Mouse (Mus musculus) midbrain, embryonic 11.5 days (tissue): ENCODE measurements around the gene Krtap19-9b. TPM values are rescaled to one million over a fixed set of nuclear protein-coding genes. Genes with fewer than 3 reads are reported as not detected.
A peak's percentile ranks its signal among the peaks of the same experiment; 100 is the strongest.

Experiments
- ATAC-seq: fragments of 200-750 bp; cut with Nextera tagmentation; 2 replicates; pipeline ENCODE4 v1.8.0; 2017; ENCODE audit warnings: moderate TSS enrichment, moderate library complexity; ENCODE audit not compliant: low FRiP score
- DNase-seq: peaks from one replicate; pipeline ENCODE4 v3.0.0; 2015; ENCODE audit warnings: low spot score; ENCODE audit errors: missing footprints
- H3K27ac ChIP-seq: fragments of 300-500 bp; sonication (generic); 2 replicates; pipeline ENCODE4 v1.5.1; 2014; ENCODE audit warnings: low read depth, low read length
- H3K27me3 ChIP-seq: fragments of 300-500 bp; sonication (generic); 2 replicates; pipeline ENCODE4 v1.6.1; 2014; ENCODE audit warnings: mild to moderate bottlenecking, low read length, moderate library complexity, mixed read lengths; ENCODE audit not compliant: control insufficient read depth, insufficient read depth
- H3K36me3 ChIP-seq: fragments of 300-500 bp; sonication (generic); 2 replicates; pipeline ENCODE4 v1.6.1; 2014; ENCODE audit warnings: mild to moderate bottlenecking, low read length, moderate library complexity, mixed read lengths; ENCODE audit not compliant: control insufficient read depth, insufficient read depth
- H3K4me1 ChIP-seq: fragments of 300-500 bp; sonication (generic); 2 replicates; pipeline ENCODE4 v1.6.1; 2014; ENCODE audit warnings: low read length; ENCODE audit not compliant: control insufficient read depth, insufficient read depth
- H3K4me2 ChIP-seq: fragments of 300-500 bp; sonication (generic); 2 replicates; pipeline ENCODE4 v1.6.1; 2014; ENCODE audit warnings: mild to moderate bottlenecking, moderate library complexity
- H3K4me3 ChIP-seq: fragments of 300-500 bp; sonication (generic); 2 replicates; pipeline ENCODE4 v1.5.1; 2014; ENCODE audit warnings: low read depth, low read length
- H3K9ac ChIP-seq: fragments of 300-500 bp; sonication (generic); 2 replicates; pipeline ENCODE4 v1.6.1; 2014; ENCODE audit warnings: low read length
- H3K9me3 ChIP-seq: fragments of 300-500 bp; sonication (generic); 2 replicates; pipeline ENCODE4 v1.6.1; 2016; ENCODE audit warnings: low read length; ENCODE audit not compliant: control insufficient read depth
- WGBS: fragments of 180-500 bp; shearing (Covaris S2); extraction: QIAGEN DNeasy Blood & Tissue Kit; methylation state at CpG from one replicate; pipeline ENCODE4 v1.1.7; 2014; 5-methylcytosine and 5-hydroxymethylcytosine counted together
- polyA plus RNA-seq: library from polyadenylated mRNA; unstranded; fragments of >200 nt; fragmentation: Nextera tagmentation; extraction: Ambion mirVana; gene quantifications from 2 replicates; pipeline ENCODE4 v1.2.1, GENCODE M21; 2014

Gene Krtap19-9b
- polyA plus RNA-seq = not detected in 2 replicates

- H3K36me3 ChIP-seq = no peaks in the 10 kb centered on the region
- no peak within 1 kb of the TSS for H3K9ac ChIP-seq
- no peak within 1 kb of the TSS for H3K4me3 ChIP-seq
- no peak within 1 kb of the TSS for H3K27ac ChIP-seq
- H3K27me3 ChIP-seq = no peaks in the 10 kb centered on the region
- no peaks in the 10 kb centered on the region for H3K4me1 ChIP-seq
- no peak within 1 kb of the TSS for H3K4me2 ChIP-seq
- WGBS = 93% methylated on average over 3 of the region's 3 CpGs
- no peaks in the 10 kb centered on the region for H3K9me3 ChIP-seq
- ATAC-seq (no peak), DNase-seq (no peak)
Observed at GRCm38 (mm10) chr16:88932165-88932564, at the start of gene Krtap19-9b. Krtap19-9b (minus strand) TSS chr16:88932265.

- Histone ChIP-seq H3K27me3 (no peaks in the 10 kb centered on the region), H3K9me3 (no peaks in the 10 kb centered on the region), H3K4me3 (no peak within 1 kb of the TSS), H3K27ac (no peak within 1 kb of the TSS), H3K4me1 (no peaks in the 10 kb centered on the region), H3K9ac (no peak within 1 kb of the TSS), H3K36me3 (no peaks in the 10 kb centered on the region), H3K4me2 (no peak within 1 kb of the TSS)
- ATAC-seq (no peak), DNase-seq (no peak)
- WGBS = 90% methylated on average over 7 of the region's 7 CpGs
Observed at GRCm38 (mm10) chr16:88962773-88963172, 30.7 kb upstream of the Krtap19-9b start, which contains the start of gene Krtap16-3. Krtap16-3 (minus strand) TSS chr16:88962873.

- H3K9ac ChIP-seq = no peak overlapping the region
- DNase-seq (no peak), ATAC-seq (no peak)
- no peak overlapping the region for H3K4me2 ChIP-seq
- 87% methylated on average over 6 of the region's 6 CpGs for WGBS
- H3K4me1 ChIP-seq = no peaks in the 10 kb centered on the region
- no peaks in the 10 kb centered on the region for H3K36me3 ChIP-seq
- no peak overlapping the region for H3K27ac ChIP-seq
- H3K4me3 ChIP-seq = no peak overlapping the region
- H3K9me3 ChIP-seq = no peaks in the 10 kb centered on the region
- H3K27me3 ChIP-seq = no peaks in the 10 kb centered on the region
Observed at GRCm38 (mm10) chr16:88941106-88941505, 9.0 kb upstream of the Krtap19-9b start.

- Histone ChIP-seq H3K36me3 (no peaks in the 10 kb centered on the region), H3K4me3 (no peak overlapping the region), H3K4me1 (no peaks in the 10 kb centered on the region), H3K9me3 (no peaks in the 10 kb centered on the region), H3K9ac (no peak overlapping the region), H3K27me3 (no peaks in the 10 kb centered on the region), H3K27ac (no peak overlapping the region), H3K4me2 (no peak overlapping the region)
- WGBS = 74% methylated on average over 7 of the region's 7 CpGs
- ATAC-seq (peak; percentile 42; the same call in 1 of the 2 replicates), DNase-seq (peak; percentile 85)
Observed at GRCm38 (mm10) chr16:88938252-88938651, 6.2 kb upstream of the Krtap19-9b start.

- Histone ChIP-seq H3K4me2 (no peak within 1 kb of the TSS), H3K27me3 (no peaks in the 10 kb centered on the region), H3K36me3 (no peaks in the 10 kb centered on the region), H3K9ac (no peak within 1 kb of the TSS), H3K4me1 (no peaks in the 10 kb centered on the region), H3K9me3 (no peaks in the 10 kb centered on the region), H3K27ac (no peak within 1 kb of the TSS), H3K4me3 (no peak within 1 kb of the TSS)
- ATAC-seq = no peak
- WGBS = 99% methylated on average over 6 of the region's 6 CpGs
- DNase-seq = no peak
Observed at GRCm38 (mm10) chr16:88896357-88896756, 35.7 kb downstream of the Krtap19-9b start, which contains the start of gene Krtap19-5. Krtap19-5 (minus strand) TSS chr16:88896457.

GRCm38 (mm10) chr16:88886870-88887269, 45.2 kb downstream of the Krtap19-9b start:
- no peak for DNase-seq
- Histone ChIP-seq H3K4me1 (no peaks in the 10 kb centered on the region), H3K36me3 (no peaks in the 10 kb centered on the region), H3K27ac (no peak overlapping the region), H3K9me3 (no peaks in the 10 kb centered on the region), H3K4me3 (no peak overlapping the region), H3K4me2 (no peak overlapping the region), H3K27me3 (no peaks in the 10 kb centered on the region), H3K9ac (no peak overlapping the region)
- ATAC-seq = no peak
- WGBS = 88% methylated on average over 6 of the region's 6 CpGs

GRCm38 (mm10) chr16:88884989-88885388, 47.1 kb downstream of the Krtap19-9b start, which contains the start of gene Krtap19-4:
Krtap19-4 (minus strand) TSS chr16:88885089.
- Histone ChIP-seq H3K9ac (no peak within 1 kb of the TSS), H3K4me2 (no peak within 1 kb of the TSS), H3K36me3 (no peaks in the 10 kb centered on the region), H3K4me3 (no peak within 1 kb of the TSS), H3K9me3 (no peaks in the 10 kb centered on the region), H3K27me3 (no peaks in the 10 kb centered on the region), H3K27ac (no peak within 1 kb of the TSS), H3K4me1 (no peaks in the 10 kb centered on the region)
- ATAC-seq = no peak
- WGBS = 93% methylated on average over 5 of the region's 5 CpGs
- no peak for DNase-seq

Other genes with a start within 250 kb of the Krtap19-9b start
- gene 2310061N02Rik, start 224.3 kb downstream of the Krtap19-9b start, polyA plus RNA-seq = not detected in 2 replicates
- not detected in 2 replicates for gene Krtap13-1, start 203.4 kb downstream of the Krtap19-9b start, polyA plus RNA-seq
- gene Krtap13, start 180.6 kb downstream of the Krtap19-9b start, polyA plus RNA-seq = not detected in 2 replicates
- not detected in 2 replicates for gene 2310034C09Rik, start 173.4 kb downstream of the Krtap19-9b start, polyA plus RNA-seq
- not detected in 2 replicates for gene 2310057N15Rik, start 158.1 kb downstream of the Krtap19-9b start, polyA plus RNA-seq
- gene Gm5965, start 154.4 kb downstream of the Krtap19-9b start, polyA plus RNA-seq = not detected in 2 replicates
- not detected in 2 replicates for gene Gm20741, start 120.0 kb downstream of the Krtap19-9b start, polyA plus RNA-seq
- not detected in 2 replicates for gene Krtap15, start 112.0 kb downstream of the Krtap19-9b start, polyA plus RNA-seq
- gene Krtap14, start 106.1 kb downstream of the Krtap19-9b start, polyA plus RNA-seq = not detected in 2 replicates
- gene Krtap19-1, start 62.9 kb downstream of the Krtap19-9b start, polyA plus RNA-seq = not detected in 2 replicates
- not detected in 2 replicates for gene Krtap19-2, start 58.0 kb downstream of the Krtap19-9b start, polyA plus RNA-seq
- not detected in 2 replicates for gene Krtap19-3, start 54.2 kb downstream of the Krtap19-9b start, polyA plus RNA-seq
- not detected in 2 replicates for gene Krtap19-4, start 47.2 kb downstream of the Krtap19-9b start, polyA plus RNA-seq
- gene Krtap19-5, start 35.8 kb downstream of the Krtap19-9b start, polyA plus RNA-seq = not detected in 2 replicates
- not detected in 2 replicates for gene Krtap16-3, start 30.6 kb upstream of the Krtap19-9b start, polyA plus RNA-seq
- not detected in 2 replicates for gene Krtap22-2, start 78.5 kb upstream of the Krtap19-9b start, polyA plus RNA-seq
- not detected in 2 replicates for gene Gm10229, start 83.0 kb upstream of the Krtap19-9b start, polyA plus RNA-seq
- gene Krtap6-1, start 99.4 kb upstream of the Krtap19-9b start, polyA plus RNA-seq = not detected in 2 replicates
- gene Gm10228, start 109.2 kb upstream of the Krtap19-9b start, polyA plus RNA-seq = not detected in 2 replicates
- gene Krtap6-5, start 115.6 kb upstream of the Krtap19-9b start, polyA plus RNA-seq = not detected in 2 replicates
- gene 1110025L11Rik, start 131.7 kb upstream of the Krtap19-9b start, polyA plus RNA-seq = not detected in 2 replicates
- not detected in 2 replicates for gene Krtap6-3, start 151.8 kb upstream of the Krtap19-9b start, polyA plus RNA-seq
- not detected in 2 replicates for gene Gm6358, start 208.6 kb upstream of the Krtap19-9b start, polyA plus RNA-seq
- gene Gm10061, start 218.8 kb upstream of the Krtap19-9b start, polyA plus RNA-seq = not detected in 2 replicates
- not detected in 2 replicates for gene Gm9789, start 225.7 kb upstream of the Krtap19-9b start, polyA plus RNA-seq
- not detected in 2 replicates for gene Gm7735, start 237.2 kb upstream of the Krtap19-9b start, polyA plus RNA-seq
- not detected in 2 replicates for gene 1110057P08Rik, start 242.5 kb upstream of the Krtap19-9b start, polyA plus RNA-seq